Mouse (Mus musculus) adrenal gland, postnatal 14 days (tissue): ENCODE measurements around the gene Pcyt2. TPM values are rescaled to one million over a fixed set of nuclear protein-coding genes. Genes with fewer than 3 reads are reported as not detected.

Experiments
- DNase-seq: peaks from one replicate; pipeline ENCODE4 v3.0.0; 2021; ENCODE audit warnings: mixed read lengths
- long read RNA-seq, 2 experiments: library from polyadenylated mRNA; stranded (forward); transcript quantifications; one replicate each; pipeline ENCODE4 v2.0.0; 2021
- total RNA-seq: library from RNA; stranded (reverse); gene quantifications from 2 replicates; pipeline ENCODE4 v1.2.3, GENCODE M21; 2021

Pcyt2 gene
- 148 and 187 TPM in 2 replicates for total RNA-seq
- long read RNA-seq, experiment 1, transcript Pcyt2-205 (5 exons, 803 nt): minor isoform, 7 of 412 reads
- long read RNA-seq, experiment 1, transcript Pcyt2-201 (14 exons, 1,881 nt): major isoform, 184 of 412 reads
- long read RNA-seq, experiment 1, transcript Pcyt2-203 (13 exons, 1,486 nt): minor isoform, 16 of 412 reads
- long read RNA-seq, experiment 1, partial matches to known transcripts: 18 of 412 reads
- long read RNA-seq, experiment 1, other reads (novel, unspliced or antisense): 185 of 412 reads
- long read RNA-seq, experiment 2, transcript Pcyt2-203 (13 exons, 1,486 nt): minor isoform, 13 of 292 reads
- long read RNA-seq, experiment 2, transcript Pcyt2-201 (14 exons, 1,881 nt): major isoform, 131 of 292 reads
- long read RNA-seq, experiment 2, partial matches to known transcripts: 21 of 292 reads
- long read RNA-seq, experiment 2, other reads (novel, unspliced or antisense): 124 of 292 reads

GRCm38 (mm10) chr11:120617519-120618112 is at the start of gene Pcyt2:
Gene Pcyt2, minus strand, starts transcription at chr11:120617936.
- DNase-seq: peak; percentile 97

- DNase-seq: peak; percentile 39
Measured at GRCm38 (mm10) chr11:120666617-120667016, 48.9 kb upstream of the Pcyt2 start.

GRCm38 (mm10) chr11:120665406-120665805 is 47.7 kb upstream of the Pcyt2 start:
- no peak for DNase-seq

GRCm38 (mm10) chr11:120663714-120664113 is 46.0 kb upstream of the Pcyt2 start:
- no peak for DNase-seq

- DNase-seq: no peak
Measured at GRCm38 (mm10) chr11:120662759-120663158, 45.0 kb upstream of the Pcyt2 start.

- peak; percentile 29 for DNase-seq
Measured at GRCm38 (mm10) chr11:120661076-120661460, 43.3 kb upstream of the Pcyt2 start, which contains the start of gene Notum. Gene Notum, minus strand, starts transcription at chr11:120661175.

GRCm38 (mm10) chr11:120660301-120661075 is 42.8 kb upstream of the Pcyt2 start:
- DNase-seq: peak; percentile 77

- peak; percentile 34 for DNase-seq
Measured at GRCm38 (mm10) chr11:120659509-120660300, 42.0 kb upstream of the Pcyt2 start.

GRCm38 (mm10) chr11:120658876-120659410 is 41.2 kb upstream of the Pcyt2 start:
- DNase-seq: peak; percentile 92

GRCm38 (mm10) chr11:120657301-120657700 is 39.6 kb upstream of the Pcyt2 start:
- DNase-seq: no peak

- no peak for DNase-seq
Measured at GRCm38 (mm10) chr11:120654741-120655140, 37.0 kb upstream of the Pcyt2 start.

GRCm38 (mm10) chr11:120651872-120652271 is 34.1 kb upstream of the Pcyt2 start:
- DNase-seq: no peak

- peak; percentile 44 for DNase-seq
Measured at GRCm38 (mm10) chr11:120648001-120648476, 30.3 kb upstream of the Pcyt2 start, which contains the start of gene Myadml2. Gene Myadml2, minus strand, starts transcription at chr11:120648158.

- no peak for DNase-seq
Measured at GRCm38 (mm10) chr11:120647047-120647830, 29.5 kb upstream of the Pcyt2 start.

GRCm38 (mm10) chr11:120643601-120643987 is 25.9 kb upstream of the Pcyt2 start, which contains the start of gene Pycr1:
Gene Pycr1, minus strand, starts transcription at chr11:120643769.
- DNase-seq: peak; percentile 95

GRCm38 (mm10) chr11:120642939-120643600 is 25.3 kb upstream of the Pcyt2 start:
- DNase-seq: no peak

- DNase-seq: no peak
Measured at GRCm38 (mm10) chr11:120641869-120642268, 24.1 kb upstream of the Pcyt2 start.

GRCm38 (mm10) chr11:120641255-120641654 is 23.5 kb upstream of the Pcyt2 start:
- DNase-seq: no peak

- DNase-seq: no peak
Measured at GRCm38 (mm10) chr11:120634810-120635209, 17.1 kb upstream of the Pcyt2 start.
